Mouse (Mus musculus) left cerebral cortex, adult 11 months (tissue): ENCODE measurements at regions not wholly inside any gene's neighbourhood (a gene's known extent, or its start where the extent isn't known, plus 50 kb on each side); places are given as distances from the start of the nearest gene placed in this dataset.

Experiments
- DNase-seq: peaks from one replicate; pipeline ENCODE4 v3.0.0; 2022; ENCODE audit warnings: low spot score

GRCm38 (mm10) chr1:94221006-94221405 lies 168.7 kb upstream of the Pdcd1 start:
- no peak for DNase-seq

GRCm38 (mm10) chr1:94217407-94217806 lies 165.1 kb upstream of the Pdcd1 start:
- no peak for DNase-seq

GRCm38 (mm10) chr1:94208929-94209328 lies 156.6 kb upstream of the Pdcd1 start:
- no peak for DNase-seq

GRCm38 (mm10) chr1:94207859-94208258 lies 155.5 kb upstream of the Pdcd1 start:
- DNase-seq = no peak

- DNase-seq = no peak
Observed at GRCm38 (mm10) chr1:94203281-94203680, 150.9 kb upstream of the Pdcd1 start.

GRCm38 (mm10) chr1:94183876-94184275 lies 131.5 kb upstream of the Pdcd1 start:
- peak; percentile 31 for DNase-seq

GRCm38 (mm10) chr1:94149958-94150357 lies 97.6 kb upstream of the Pdcd1 start:
- DNase-seq = no peak

- DNase-seq = no peak
Observed at GRCm38 (mm10) chr1:94147015-94147414, 94.7 kb upstream of the Pdcd1 start.

- no peak for DNase-seq
Observed at GRCm38 (mm10) chr1:94140518-94140917, 88.2 kb upstream of the Pdcd1 start.

- no peak for DNase-seq
Observed at GRCm38 (mm10) chr1:94139445-94140062, 87.2 kb upstream of the Pdcd1 start.

- no peak for DNase-seq
Observed at GRCm38 (mm10) chr1:94136731-94137130, 84.4 kb upstream of the Pdcd1 start.
